In genomic region chr16:65436076-65436475, GRCm38 (mm10) we compare ENCODE assay signal across 20 mouse cellular contexts.
A peak's percentile ranks its signal among the peaks of the same experiment; 100 is the strongest.
DNase-seq lines count a peak whose midpoint lies in the region; ATAC-seq and TF ChIP-seq lines count a peak whose summit lies in the region.
"Had no signal": no experiment of that assay in that cellular context is flagged by ENCODE, and none has a peak within 500 bp of the region (broad histone marks: within the 10 kb centered on the region; RNA-seq: fewer than 3 reads in every experiment).

No protein-coding gene starts in this region.

- H3K4me2 ChIP-seq in neural tube, embryonic 12.5 days (replicated peaks) = no peak overlapping the region
- H3K4me2 ChIP-seq in midbrain, embryonic 15.5 days = no peak overlapping the region
- H3K4me2 ChIP-seq in heart, embryonic 12.5 days = no peak overlapping the region
- no peak overlapping the region for H3K4me2 ChIP-seq in stomach, postnatal 0 days (replicated peaks; ENCODE audit: low read depth)
- H3K4me2 ChIP-seq: embryonic facial prominence, embryonic 12.5 days; forebrain, embryonic 12.5 days had no signal

- H3K4me3 ChIP-seq in neural tube, embryonic 12.5 days = no peak overlapping the region
- no peak overlapping the region for H3K4me3 ChIP-seq in midbrain, embryonic 15.5 days
- no peak overlapping the region for H3K4me3 ChIP-seq in heart, embryonic 12.5 days
- no peak overlapping the region for H3K4me3 ChIP-seq in stomach, postnatal 0 days (ENCODE audit: low read depth, low read length)
- H3K4me3 ChIP-seq: embryonic facial prominence, embryonic 12.5 days; erythroblast, embryonic 14.5 days; forebrain, embryonic 12.5 days; gastrocnemius, adult 2 months had no signal

- no peak overlapping the region for H3K9ac ChIP-seq in neural tube, embryonic 12.5 days
- H3K9ac ChIP-seq in midbrain, embryonic 15.5 days = no peak overlapping the region
- H3K9ac ChIP-seq in heart, embryonic 12.5 days = no peak overlapping the region
- H3K9ac ChIP-seq in stomach, postnatal 0 days (ENCODE audit: low read length) = no peak overlapping the region
- H3K9ac ChIP-seq: embryonic facial prominence, embryonic 12.5 days; forebrain, embryonic 12.5 days had no signal

- no peak for TF ChIP-seq CTCF in stomach, postnatal 0 days (IDR thresholded peaks at IDR 0.05; ENCODE audit: low read depth)

- no peak for TF ChIP-seq EP300 in stomach, postnatal 0 days (optimal IDR thresholded peaks at IDR 0.05)

- peak; percentile 9 for DNase-seq in embryo, embryonic 11 days
- DNase-seq in embryo, embryonic 9.5 days (ENCODE audit: extremely low spot score) = no peak
- DNase-seq in neural tube, embryonic 10.5 days (ENCODE audit: extremely low spot score, low spot score) = no peak
- no peak for DNase-seq in stomach, postnatal 0 days (ENCODE audit: low spot score)
- DNase-seq in natural killer cell, adult 2 months (ENCODE audit: low spot score in 2 of 2) = no peak
- DNase-seq: adrenal gland, postnatal 14 days; cerebellum, adult 8-10 months; cerebellum, postnatal 36 days; gastrocnemius, adult 2 months; heart, postnatal 4 days; kidney, adult 2 months; layer of hippocampus, postnatal 36 days; lung, postnatal 4 days had no signal

- no peaks in the 10 kb centered on the region for H3K4me1 ChIP-seq in neural tube, embryonic 12.5 days
- no peaks in the 10 kb centered on the region for H3K4me1 ChIP-seq in midbrain, embryonic 15.5 days
- no peaks in the 10 kb centered on the region for H3K4me1 ChIP-seq in heart, embryonic 12.5 days (replicated peaks)
- no peaks in the 10 kb centered on the region for H3K4me1 ChIP-seq in stomach, postnatal 0 days (replicated peaks; ENCODE audit: control insufficient read depth, insufficient read depth)
- H3K4me1 ChIP-seq: embryonic facial prominence, embryonic 12.5 days; forebrain, embryonic 12.5 days had no signal

- no peaks in the 10 kb centered on the region for H3K36me3 ChIP-seq in neural tube, embryonic 12.5 days
- H3K36me3 ChIP-seq in midbrain, embryonic 15.5 days (replicated peaks) = no peaks in the 10 kb centered on the region
- no peaks in the 10 kb centered on the region for H3K36me3 ChIP-seq in heart, embryonic 12.5 days
- no peaks in the 10 kb centered on the region for H3K36me3 ChIP-seq in stomach, postnatal 0 days (ENCODE audit: control insufficient read depth, insufficient read depth, low read length)
- H3K36me3 ChIP-seq: embryonic facial prominence, embryonic 12.5 days; forebrain, embryonic 12.5 days had no signal

- H3K9me3 ChIP-seq in neural tube, embryonic 12.5 days = no peaks in the 10 kb centered on the region
- H3K9me3 ChIP-seq in midbrain, embryonic 15.5 days = no peaks in the 10 kb centered on the region
- no peaks in the 10 kb centered on the region for H3K9me3 ChIP-seq in heart, embryonic 12.5 days (replicated peaks)
- no peaks in the 10 kb centered on the region for H3K9me3 ChIP-seq in stomach, postnatal 0 days (ENCODE audit: control insufficient read depth, low read length)
- H3K9me3 ChIP-seq: embryonic facial prominence, embryonic 12.5 days; forebrain, embryonic 12.5 days had no signal

- H3K27me3 ChIP-seq in neural tube, embryonic 12.5 days (replicated peaks) = no peaks in the 10 kb centered on the region
- H3K27me3 ChIP-seq in midbrain, embryonic 15.5 days (replicated peaks) = no peaks in the 10 kb centered on the region
- H3K27me3 ChIP-seq in heart, embryonic 12.5 days (replicated peaks) = no peaks in the 10 kb centered on the region
- H3K27me3 ChIP-seq in stomach, postnatal 0 days (ENCODE audit: control insufficient read depth, insufficient read depth, low read length) = no peaks in the 10 kb centered on the region
- H3K27me3 ChIP-seq: embryonic facial prominence, embryonic 12.5 days; forebrain, embryonic 12.5 days had no signal

- 58% methylated on average over 2 of the region's 2 CpGs for WGBS in neural tube, embryonic 12.5 days
- 45% methylated on average over 2 of the region's 2 CpGs for WGBS in midbrain, embryonic 15.5 days
- WGBS in heart, embryonic 12.5 days = 64% methylated on average over 2 of the region's 2 CpGs
- 77% methylated on average over 2 of the region's 2 CpGs for WGBS in stomach, postnatal 0 days

- H3K27ac ChIP-seq in neural tube, embryonic 12.5 days = no peak overlapping the region
- H3K27ac ChIP-seq in midbrain, embryonic 15.5 days = no peak overlapping the region
- H3K27ac ChIP-seq in heart, embryonic 12.5 days (ENCODE audit: poor library complexity, severe bottlenecking) = no peak overlapping the region
- H3K27ac ChIP-seq in stomach, postnatal 0 days (replicated peaks) = no peak overlapping the region
- H3K27ac ChIP-seq: embryonic facial prominence, embryonic 12.5 days; forebrain, embryonic 12.5 days; gastrocnemius, adult 2 months; kidney, postnatal 0 days had no signal

- peak; percentile 71 for ATAC-seq in neural tube, embryonic 12.5 days (ENCODE audit: low FRiP score, low read depth)
- ATAC-seq in midbrain, embryonic 15.5 days (replicated peaks) = 0 out of 2 replicates have a peak, but pooled peaks have one; percentile 58
- no peak for ATAC-seq in heart, embryonic 12.5 days (ENCODE audit: insufficient number of reproducible peaks, low FRiP score)
- ATAC-seq in stomach, postnatal 0 days (ENCODE audit: low FRiP score, low TSS enrichment) = no peak

Comparison
In these comparisons a context has a peak if more than half of its experiments do, and no peak if none do; other contexts are left out.
1. ATAC-seq: peak in neural tube, embryonic 12.5 days (single experiment) and midbrain, embryonic 15.5 days (single experiment); none in heart, embryonic 12.5 days (single experiment) and stomach, postnatal 0 days (single experiment).